Mouse (Mus musculus) megakaryocyte, embryonic 14.5 days (primary cell): ENCODE data around the gene Epn3.

Source experiments
- FLI1 ChIP-seq: IDR thresholded peaks from 2 replicates; pipeline ENCODE4 v1.6.1; 2012; ENCODE audit warnings: low read length, inconsistent platforms, mixed read lengths
- GATA1 ChIP-seq: IDR thresholded peaks from 3 replicates; pipeline ENCODE4 v1.6.1; 2012; ENCODE audit warnings: mixed read lengths, low read length, inconsistent platforms, borderline replicate concordance

GRCm38 (mm10) chr11:94491749-94492099 lies 8.1 kb downstream of the Epn3 start:
- TF ChIP-seq GATA1: no peak
- no peak for TF ChIP-seq FLI1
